Mouse (Mus musculus): ENCODE measurements at regions not wholly inside any gene's neighbourhood (a gene's known extent, or its start where the extent isn't known, plus 50 kb on each side); places are given as distances from the start of the nearest gene placed in this dataset.

DNA sequence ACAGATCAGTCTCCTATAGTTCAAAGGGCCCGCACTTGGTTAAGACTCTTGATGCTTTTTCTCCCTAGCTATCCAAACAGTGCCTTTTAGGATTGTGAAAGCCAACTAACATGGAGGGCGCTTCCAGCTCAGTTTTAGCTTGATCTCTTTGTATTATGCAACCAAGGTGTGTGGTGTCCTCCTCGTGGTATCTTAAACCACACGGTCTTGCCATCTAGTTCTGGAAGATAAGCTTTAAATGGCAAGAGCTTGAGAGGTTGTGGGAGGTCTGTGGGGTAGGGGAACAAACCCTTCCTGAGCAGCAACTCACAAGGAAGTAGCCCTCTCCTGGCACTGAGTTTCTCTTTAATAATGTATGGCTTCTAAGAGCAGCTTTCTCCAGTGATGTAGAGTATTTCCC, 241.5 kb downstream of the Csl start:
- DNase-seq: no peak
- intact Hi-C loops (cut with DNase I): no loop called here

DNA sequence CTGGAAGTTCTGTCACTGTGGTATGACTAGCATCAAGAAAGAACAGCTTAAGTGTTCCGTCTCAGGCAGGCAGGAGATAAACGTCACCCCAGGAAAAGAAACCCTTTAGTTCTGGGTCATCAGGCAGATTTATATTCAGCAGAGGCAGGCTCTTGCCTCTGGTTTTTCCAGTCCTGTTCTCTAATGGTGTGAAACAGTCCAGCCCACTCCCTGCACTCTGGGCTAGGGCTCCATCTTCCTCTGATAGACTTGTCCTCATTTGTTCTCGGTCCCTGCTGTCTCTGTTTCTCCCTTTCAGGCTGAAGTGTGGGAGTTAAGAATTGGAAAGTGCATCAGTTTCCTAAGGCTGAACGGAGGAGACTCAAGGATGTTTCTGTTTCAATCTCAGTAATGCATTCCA, 240.0 kb downstream of the Csl start:
- intact Hi-C loops (cut with DNase I): no loop called here
- DNase-seq: no peak

DNA sequence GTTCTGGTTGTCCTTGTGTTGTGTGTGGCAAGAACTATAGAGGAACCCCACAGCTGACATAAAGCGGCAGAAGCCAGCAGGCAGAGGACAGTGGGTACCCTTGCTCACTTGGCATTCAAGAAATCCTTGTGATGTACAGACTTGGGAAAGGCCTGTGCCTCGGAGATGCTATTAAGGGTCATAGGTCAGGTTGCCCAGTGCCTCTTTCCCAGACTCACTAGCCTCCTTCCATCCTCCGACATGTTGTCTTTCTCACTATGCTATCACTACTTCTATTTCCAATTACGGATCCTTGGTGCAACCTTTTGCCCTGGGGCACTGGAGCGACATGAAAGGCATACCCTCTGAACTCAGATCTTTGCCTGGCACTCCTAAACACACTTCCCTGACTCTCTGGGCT, 235.6 kb downstream of the Csl start:
- DNase-seq: no peak
- intact Hi-C loops (cut with DNase I): loop anchor here (5.0 kb wide), 1 partner anchor 62 kb away; no protein-coding TSS in a partner anchor

DNA sequence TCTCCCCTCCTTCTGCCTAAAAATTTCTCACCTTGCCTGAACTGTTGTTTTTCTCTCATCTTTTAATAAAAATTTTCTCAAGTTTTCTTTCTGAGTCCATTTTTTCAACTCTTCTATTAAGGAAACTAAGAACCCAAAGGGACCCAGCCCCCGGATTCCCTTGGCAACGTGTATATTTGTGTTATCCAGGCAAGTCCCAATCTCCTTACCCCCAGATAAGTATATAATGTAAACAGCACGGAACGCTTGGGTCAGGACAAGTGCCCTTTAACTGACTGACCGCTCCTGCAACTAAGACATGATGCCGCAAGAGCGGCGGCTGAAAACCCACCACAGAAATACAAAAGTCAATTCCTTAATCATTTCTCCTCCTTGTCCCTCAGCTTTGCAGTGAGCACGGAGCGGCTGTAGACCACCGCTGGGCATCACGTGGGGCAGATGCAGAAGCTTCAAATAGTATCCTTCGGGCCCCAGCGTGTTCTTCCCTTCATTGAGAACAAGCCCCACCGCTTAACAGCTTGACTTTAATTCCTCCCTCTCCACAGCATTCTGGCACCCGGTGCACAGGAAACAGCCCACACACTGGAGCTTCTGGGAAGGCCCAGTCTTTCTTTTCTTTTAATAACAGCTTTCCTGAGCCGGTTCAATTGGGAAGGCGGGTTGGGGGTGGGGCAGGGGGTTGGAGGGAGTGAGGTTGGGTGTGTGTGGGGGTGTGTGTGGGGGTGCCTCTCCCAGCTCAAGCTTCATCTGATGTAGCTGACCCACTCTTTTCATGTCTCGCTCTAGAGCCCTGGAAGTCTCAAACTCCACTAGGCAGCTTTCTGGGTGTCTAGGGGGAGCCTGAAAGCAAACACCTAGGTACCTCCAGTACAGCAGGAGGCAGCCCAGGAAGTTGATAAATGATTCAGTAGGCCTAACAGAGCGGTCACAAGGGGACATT, 234.9 kb downstream of the Csl start:
- peak; percentile 40 to 61 for DNase-seq
- intact Hi-C loops (cut with DNase I): loop anchor here (5.0 kb wide), 2 partner anchors 62 to 357 kb away; no protein-coding TSS in a partner anchor

DNA sequence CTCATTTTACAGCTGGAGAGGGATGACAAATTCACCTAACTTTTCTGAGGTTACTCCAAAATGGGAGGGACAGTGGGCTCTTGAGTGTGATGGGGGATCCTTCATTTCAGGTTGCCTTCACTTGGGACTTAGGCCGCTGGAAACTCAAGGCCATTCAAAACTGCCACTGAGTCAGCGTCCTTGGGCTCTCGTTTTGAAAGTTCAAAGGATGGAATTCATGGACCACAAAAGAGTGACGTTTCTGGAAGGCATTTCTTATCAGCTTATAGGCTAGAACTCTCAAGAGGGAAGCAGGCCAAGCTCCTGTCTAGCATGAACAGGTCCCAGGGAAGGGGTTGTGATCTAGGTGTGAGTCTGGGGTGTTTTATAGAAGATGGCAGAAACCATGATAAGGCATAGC, 233.3 kb downstream of the Csl start:
- intact Hi-C loops (cut with DNase I): loop anchor here (5.0 kb wide), 1 partner anchor 359 kb away; no protein-coding TSS in a partner anchor
- DNase-seq: no peak

DNA sequence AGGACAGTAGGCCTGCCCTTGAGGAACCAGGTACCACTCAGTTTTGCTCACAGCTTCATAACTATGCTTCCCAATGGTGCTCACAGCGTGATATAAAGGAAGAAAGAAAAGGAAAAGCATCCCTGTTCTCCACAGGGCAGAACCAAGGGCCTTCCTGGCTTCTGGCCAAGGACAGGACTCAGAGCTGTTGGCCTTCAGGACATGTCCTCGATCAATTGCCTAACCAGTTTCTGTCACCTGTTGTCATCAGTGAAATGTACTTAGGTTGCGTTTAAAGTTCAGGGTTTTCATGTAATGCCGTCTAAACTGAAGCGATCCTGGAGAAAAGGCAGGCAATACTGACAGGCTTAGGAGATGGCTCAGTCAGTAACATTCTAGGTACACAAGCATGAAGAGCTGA, 232.9 kb downstream of the Csl start:
- no peak for DNase-seq
- intact Hi-C loops (cut with DNase I): loop anchor here (5.0 kb wide), 1 partner anchor 359 kb away; no protein-coding TSS in a partner anchor

DNA sequence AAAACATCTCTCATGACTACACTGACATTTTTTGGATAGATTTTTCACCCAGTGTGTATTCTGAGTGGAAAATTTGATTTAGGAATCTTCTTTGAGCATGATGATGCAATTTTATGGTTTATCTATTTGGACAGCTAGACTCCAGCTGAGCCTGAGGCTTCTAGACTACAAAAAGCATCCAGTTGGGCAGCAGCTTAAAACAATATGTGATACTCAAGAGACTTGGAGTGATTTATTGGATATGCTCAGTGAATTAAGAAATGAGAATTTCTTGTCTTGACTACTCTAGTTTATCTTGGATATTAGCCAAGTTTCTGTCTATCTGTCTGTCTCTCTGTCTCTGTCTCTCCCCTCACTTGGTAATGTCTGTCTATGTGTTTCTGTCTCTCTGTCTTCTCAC, 228.4 kb downstream of the Csl start:
- DNase-seq: no peak
- intact Hi-C loops (cut with DNase I): loop anchor here (5.0 kb wide), 1 partner anchor 269 kb away; the partner anchor contains the start of gene Dusp6

DNA sequence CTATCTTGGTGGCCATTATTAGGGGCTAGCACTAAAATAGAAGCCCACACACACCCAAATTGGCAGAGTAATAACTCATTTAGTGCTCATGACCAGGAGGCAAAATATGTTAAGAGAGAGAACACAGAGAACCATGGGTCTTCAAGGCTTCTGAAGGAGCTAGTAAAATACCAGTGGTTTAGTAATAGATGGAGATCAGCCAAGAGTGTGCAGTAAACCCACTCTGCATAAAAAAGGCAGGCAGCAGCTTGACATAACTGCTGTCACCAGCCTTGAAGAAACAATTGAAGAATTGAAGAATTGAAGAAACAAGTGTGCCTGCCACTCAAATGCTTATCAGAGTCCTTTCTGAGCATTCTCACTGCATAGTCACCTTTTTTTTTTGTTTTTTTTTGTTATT, 227.9 kb downstream of the Csl start:
- DNase-seq: no peak
- intact Hi-C loops (cut with DNase I): loop anchor here (5.0 kb wide), 1 partner anchor 269 kb away; the partner anchor contains the start of gene Dusp6

DNA sequence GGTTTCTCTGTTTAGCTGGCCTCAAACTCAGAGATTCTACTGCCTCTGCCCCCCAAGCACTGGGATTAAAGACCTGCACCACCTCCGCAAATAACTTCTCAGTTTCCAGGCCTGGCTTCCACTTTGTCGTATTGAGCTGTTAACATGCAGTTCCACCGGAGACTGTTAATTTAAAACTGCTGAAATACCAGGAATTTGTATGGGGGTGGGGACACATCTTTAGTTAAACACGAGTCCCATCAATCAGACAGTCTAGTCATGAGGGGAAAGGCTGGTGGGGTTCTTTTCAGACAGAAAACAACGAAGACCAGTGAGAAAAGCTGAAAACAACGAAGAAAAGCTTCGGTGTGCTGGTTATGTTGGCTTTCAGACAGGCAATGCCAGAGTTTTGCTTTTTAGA, 227.5 kb downstream of the Csl start:
- no peak for DNase-seq
- intact Hi-C loops (cut with DNase I): loop anchor here (5.0 kb wide), 1 partner anchor 270 kb away; the partner anchor contains the start of gene Dusp6

DNA sequence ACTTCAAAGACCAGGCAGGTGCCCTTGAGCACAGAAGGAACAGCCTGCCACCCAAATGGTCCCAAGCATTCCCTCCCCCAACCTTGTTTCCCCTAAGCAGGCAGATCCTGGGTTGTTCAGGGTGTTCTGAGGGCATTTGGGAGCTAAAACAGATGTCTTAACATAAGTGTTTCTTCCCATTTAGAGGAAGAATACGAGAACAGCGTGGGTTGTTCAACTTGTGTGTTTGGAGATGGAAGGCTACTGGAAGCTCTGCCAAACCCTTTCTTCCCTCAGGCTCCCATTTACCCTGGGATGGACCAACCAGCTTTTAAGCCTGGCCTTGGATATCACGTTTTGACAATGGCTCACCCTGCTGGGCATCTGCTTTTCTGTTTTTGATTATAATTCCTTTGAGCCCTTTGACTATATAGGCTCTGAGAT, 226.8 kb downstream of the Csl start:
- intact Hi-C loops (cut with DNase I): loop anchor here (5.0 kb wide), 1 partner anchor 270 kb away; the partner anchor contains the start of gene Dusp6
- DNase-seq: no peak

DNA sequence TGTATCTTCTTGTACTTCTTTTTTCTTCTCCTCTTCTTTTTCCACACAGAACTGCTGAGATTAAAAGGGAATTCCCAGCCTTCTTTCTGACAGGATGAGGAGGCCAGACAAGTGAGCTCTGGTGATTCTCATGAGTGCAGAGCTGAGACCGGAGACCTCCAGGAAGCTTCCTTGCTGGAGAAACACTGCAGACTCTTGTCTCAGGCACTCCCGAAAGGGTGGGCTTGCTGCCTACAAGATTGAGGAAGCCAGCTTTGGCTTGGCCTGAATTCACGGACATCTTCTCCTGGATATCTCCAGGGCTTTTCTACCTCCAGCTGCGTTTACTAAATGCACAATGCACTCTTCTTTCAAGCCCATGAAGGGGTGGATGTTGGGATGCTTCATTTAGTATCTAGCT, 226.0 kb downstream of the Csl start:
- intact Hi-C loops (cut with DNase I): loop anchor here (5.0 kb wide), 1 partner anchor 271 kb away; the partner anchor contains the start of gene Dusp6
- no peak for DNase-seq

DNA sequence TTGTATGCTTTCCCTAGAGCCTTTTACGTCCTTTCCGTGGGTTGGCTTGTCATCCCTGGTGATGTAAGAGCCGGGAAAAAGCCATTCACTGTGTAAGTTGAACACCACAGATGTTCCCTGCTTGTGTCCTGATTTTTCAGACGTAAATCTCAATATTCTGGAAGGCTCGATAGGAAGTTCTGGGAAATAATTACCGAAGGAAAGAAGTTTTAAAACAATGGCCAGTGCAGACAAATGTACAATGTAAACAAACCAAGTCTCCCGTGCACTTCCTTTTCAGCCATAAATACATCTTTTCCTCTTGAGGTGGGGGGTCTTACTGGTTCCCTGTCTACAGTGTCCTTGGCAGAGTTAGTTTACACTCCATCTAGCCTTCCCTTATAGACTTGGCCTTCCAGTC, 225.2 kb downstream of the Csl start:
- intact Hi-C loops (cut with DNase I): loop anchor here (5.0 kb wide), 1 partner anchor 272 kb away; the partner anchor contains the start of gene Dusp6
- no peak for DNase-seq

DNA sequence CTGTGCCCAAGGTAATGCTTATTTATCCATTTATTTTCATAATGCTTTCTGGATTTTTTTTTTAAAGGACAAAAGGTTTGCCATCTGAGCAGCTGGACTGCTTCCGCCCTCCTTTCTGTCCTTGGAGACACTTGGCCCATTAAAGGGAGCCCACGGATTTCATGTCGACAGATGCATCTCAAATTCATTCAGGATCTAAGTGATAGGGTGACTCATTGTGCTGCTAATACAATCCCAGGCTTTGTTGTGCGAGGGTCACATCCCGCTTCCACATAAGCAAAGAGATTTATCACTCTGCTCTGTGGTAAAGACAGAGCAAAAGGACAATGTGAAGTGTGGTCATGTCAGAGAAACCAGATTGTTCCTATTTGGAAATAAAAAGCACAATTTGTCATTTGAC, 220.8 kb downstream of the Csl start:
- intact Hi-C loops (cut with DNase I): no loop called here
- no peak for DNase-seq

DNA sequence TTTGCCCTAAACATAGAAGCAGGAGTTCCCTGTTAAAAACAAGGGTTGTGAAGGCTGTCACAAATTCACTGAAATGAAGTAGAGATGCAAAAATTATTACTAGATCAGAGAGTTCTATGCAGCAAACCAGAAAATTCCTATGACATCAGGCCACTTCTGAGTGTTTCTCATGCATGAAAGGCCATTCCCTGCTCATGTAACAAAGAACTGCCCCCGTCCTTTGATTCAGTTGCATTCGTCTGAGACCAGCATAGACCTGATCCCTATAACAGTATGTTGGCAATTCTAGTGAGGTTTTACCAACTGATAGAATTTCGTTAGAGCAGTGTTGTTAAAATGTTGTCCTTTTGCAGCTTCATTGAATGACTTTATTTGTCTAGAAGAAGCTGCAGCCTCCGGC, 207.1 kb downstream of the Csl start:
- intact Hi-C loops (cut with DNase I): no loop called here
- no peak for DNase-seq

DNA sequence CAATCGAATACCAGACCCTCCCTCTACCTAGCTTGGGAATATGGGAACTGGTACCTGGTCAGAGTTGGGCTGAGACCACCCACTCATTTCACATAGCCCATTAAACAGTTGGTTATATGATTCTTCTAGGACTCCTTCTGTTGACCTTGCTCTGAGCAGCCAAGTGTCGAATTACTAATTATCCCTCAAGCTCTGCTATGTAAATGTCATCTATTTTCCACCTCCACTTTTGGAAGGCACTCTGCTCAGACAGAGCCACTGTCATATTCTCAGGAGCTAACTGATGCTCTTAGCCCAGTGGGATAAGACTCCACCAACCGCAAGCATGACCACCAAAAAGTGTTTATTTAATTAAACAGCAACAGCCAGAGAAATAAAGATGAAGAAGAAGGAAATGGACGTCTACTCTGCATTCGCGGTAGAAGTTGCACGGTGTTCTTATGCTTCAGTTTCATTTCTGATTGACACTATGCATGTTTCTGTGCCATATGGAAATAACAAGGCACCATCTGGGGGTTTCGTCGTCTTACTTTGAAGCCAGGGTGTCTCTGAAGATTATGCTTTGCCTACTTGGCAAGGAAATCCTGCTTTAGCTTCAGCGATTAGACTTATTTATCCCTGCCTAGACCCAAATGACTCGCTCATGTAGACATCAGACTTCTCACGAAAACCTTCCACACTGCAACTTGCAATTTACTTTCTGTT, 206.5 kb downstream of the Csl start:
- DNase-seq: no peak
- intact Hi-C loops (cut with DNase I): no loop called here

DNA sequence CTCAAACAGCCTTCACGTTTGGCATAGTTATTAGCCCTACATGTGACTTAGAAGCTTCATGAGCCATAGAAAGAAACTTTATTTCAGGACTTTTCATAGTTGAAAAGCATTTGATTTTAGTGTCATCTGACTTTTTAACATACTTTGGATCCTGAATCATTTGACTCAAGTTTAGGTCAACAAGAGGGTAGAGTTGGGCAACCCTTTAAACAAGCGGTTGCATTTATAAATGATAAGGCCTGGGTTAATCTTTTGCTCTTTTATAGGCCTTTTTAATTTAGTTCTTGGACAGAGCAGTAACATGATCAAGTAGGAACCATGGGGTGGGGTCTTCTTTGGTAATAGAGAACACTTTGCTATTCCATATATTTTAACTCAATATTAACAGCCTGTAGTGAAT, 204.4 kb downstream of the Csl start:
- intact Hi-C loops (cut with DNase I): no loop called here
- no peak for DNase-seq

DNA sequence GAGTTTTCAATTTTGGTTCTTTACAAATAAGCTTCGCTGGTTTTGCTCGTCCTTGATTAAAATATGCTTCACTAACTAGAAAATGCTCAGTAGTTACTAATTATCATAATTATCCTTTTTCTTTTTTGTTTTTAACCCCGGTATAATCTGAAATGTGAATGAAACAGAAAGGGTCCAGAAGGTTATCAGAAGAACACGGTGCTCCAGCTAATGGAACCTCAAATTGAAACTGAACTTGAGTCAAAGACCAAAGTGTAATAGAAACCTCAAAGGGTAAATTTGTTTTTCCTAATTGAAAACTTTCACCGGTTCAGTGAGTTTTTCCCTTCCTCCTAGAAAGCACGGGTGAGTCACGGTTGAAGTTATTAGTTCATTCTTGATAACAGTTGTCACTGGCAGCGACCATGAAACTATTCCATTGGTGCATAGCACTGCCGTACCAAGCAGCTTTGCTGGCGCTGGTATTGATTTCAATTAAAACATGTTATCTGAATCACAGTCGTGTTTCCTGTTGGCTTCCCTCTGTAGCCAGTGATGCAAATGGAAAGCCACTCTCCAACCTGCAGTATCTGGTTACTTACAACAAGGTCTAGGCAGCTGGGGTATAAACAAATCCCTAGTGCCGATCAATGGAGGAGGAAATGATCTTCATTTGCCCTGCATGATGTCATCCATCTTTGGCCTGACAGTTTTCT, 203.7 kb downstream of the Csl start:
- DNase-seq: no peak
- intact Hi-C loops (cut with DNase I): no loop called here

DNA sequence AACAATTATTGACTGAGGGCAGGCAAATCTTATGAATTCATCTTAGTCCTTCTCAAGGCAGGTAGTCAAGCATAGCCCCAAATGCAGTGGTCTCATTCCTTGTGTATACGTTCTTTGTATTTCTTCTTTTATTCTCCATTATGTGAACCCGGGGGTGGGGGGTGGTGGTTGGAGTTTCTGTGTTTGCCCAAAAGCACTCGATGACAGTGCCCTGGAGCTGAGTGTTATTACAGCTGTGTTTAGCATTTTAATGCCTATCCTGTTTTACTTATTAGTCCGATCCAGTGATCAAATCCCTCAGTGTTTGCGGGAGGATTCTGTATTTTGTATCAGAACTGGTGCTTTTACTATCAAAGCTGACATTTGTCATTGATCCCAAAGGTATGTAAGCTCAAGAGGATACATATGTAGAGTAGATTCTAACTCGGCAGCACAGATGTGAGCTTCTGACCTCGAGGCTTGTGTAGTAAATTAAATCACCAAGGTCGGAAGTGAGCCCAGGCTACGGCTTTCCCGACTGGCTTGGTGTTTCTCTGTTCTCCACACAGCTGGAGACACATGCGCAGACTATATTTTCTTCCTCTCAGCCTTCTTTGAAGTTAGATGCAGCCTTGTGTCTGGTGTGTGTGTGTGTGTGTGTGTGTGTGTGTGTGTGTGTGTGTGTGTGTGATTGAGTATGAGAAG, 203.0 kb downstream of the Csl start:
- DNase-seq: no peak
- intact Hi-C loops (cut with DNase I): no loop called here

DNA sequence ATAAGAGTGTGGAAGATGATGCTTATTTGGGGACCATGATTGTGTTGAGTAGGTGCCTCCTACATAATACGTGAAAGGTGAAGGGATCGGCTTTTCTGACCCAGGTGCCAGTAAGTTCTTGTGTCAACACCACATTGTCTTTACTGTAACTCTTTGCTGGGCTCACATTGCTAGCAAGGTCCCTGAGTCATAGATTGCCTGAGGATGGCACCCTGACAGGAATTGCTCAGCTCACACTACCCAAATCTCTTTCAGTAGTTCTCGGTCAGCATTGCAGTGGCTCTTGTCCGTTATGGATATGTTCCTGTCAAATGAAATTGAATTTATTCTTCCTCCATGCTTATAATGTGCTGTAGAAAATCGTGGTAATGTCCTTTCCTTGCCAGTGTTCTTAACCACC, 200.8 kb downstream of the Csl start:
- intact Hi-C loops (cut with DNase I): no loop called here
- DNase-seq: no peak
